ENCODE assay signal across 9 mouse cellular contexts in the genomic region with DNA sequence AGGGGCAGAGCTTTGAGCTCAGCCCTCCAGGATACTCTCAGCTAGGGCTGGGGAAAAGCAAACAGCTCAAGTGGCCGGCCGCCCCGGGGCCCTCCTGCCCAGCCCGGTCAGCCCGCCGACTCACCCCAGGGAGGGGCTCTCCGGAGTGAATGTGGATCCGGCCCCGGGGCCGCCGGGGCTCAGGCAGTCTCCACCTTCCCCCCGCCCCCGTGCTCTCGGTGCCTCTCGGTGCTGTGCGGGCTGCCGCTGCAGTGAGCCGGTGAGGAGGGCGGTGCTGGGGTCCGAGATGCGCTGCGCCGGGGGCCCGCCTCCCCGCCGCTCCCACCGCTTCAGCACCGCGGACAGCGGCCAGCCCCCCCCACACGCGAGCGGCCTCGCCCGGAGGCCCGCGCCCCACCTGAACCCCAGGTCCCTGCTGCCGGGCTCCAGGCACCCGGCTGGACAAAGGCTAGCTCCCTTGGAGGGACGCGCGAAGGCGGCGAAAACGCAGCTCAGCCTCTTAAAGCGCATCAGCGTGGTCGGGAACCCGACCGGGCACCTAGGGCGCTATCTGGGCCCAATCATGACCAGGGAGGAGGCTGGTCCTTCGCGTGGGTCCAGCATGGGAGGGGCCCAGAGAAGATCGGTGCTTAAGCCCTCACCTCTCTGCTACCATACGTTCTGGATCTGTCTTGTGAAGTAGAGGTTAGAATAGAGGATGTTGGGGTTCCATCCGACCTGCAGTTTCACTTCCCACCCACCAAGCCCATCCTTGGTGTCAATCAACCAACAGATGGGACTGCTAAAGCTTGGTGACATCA.
DNase-seq lines count a peak whose midpoint lies in the region; ATAC-seq and TF ChIP-seq lines count a peak whose summit lies in the region.
"Had no signal": no experiment of that assay in that cellular context is flagged by ENCODE, and none has a peak within 500 bp of the region (broad histone marks: within the 10 kb centered on the region; RNA-seq: fewer than 3 reads in every experiment).

No protein-coding gene starts in this region.

- H3K27me3 ChIP-seq in heart, embryonic 11.5 days (ENCODE audit: control insufficient read depth, insufficient read depth, low read length): peaks cover 48% of the 10 kb centered on the region
- H3K27me3 ChIP-seq in liver, embryonic 13.5 days: peaks cover 40% of the 10 kb centered on the region
- H3K27me3 ChIP-seq in neural tube, embryonic 15.5 days (replicated peaks): peaks cover 11% of the 10 kb centered on the region; the same call in 1 of the 2 replicates

- no peak for TF ChIP-seq CTCF in cortical plate, adult 2 months (IDR thresholded peaks at IDR 0.05; ENCODE audit: extremely low read depth, insufficient read depth, low read length)

- no peaks in the 10 kb centered on the region for H3K9me3 ChIP-seq in heart, embryonic 11.5 days (replicated peaks; ENCODE audit: control insufficient read depth, low read length)
- H3K9me3 ChIP-seq in ES-E14 (ENCODE audit: control insufficient read depth, insufficient read depth, low read depth, low read length): no peaks in the 10 kb centered on the region
- H3K9me3 ChIP-seq in liver, embryonic 13.5 days (replicated peaks): no peaks in the 10 kb centered on the region
- H3K9me3 ChIP-seq in neural tube, embryonic 15.5 days (replicated peaks): no peaks in the 10 kb centered on the region
- H3K9me3 ChIP-seq: G1E had no signal

- H3K4me1 ChIP-seq in heart, embryonic 11.5 days (ENCODE audit: control insufficient read depth, insufficient read depth, low read length): peaks cover 6% of the 10 kb centered on the region; the same call in 1 of the 2 replicates
- H3K4me1 ChIP-seq in ES-E14 (ENCODE audit: control insufficient read depth in 2 of 2, insufficient read depth in 2 of 2, low read length in 2 of 2, poor library complexity in 1 of 2): 0 out of 4 replicates have a peak, but pooled peaks cover 0 to 2% of the 10 kb centered on the region in 2 experiments
- no peaks in the 10 kb centered on the region for H3K4me1 ChIP-seq in cortical plate, adult 2 months (ENCODE audit: control insufficient read depth, insufficient read depth, low read length)
- peaks cover 4% of the 10 kb centered on the region; the same call in 1 of the 2 replicates for H3K4me1 ChIP-seq in liver, embryonic 13.5 days (replicated peaks)
- peaks cover 19% of the 10 kb centered on the region for H3K4me1 ChIP-seq in neural tube, embryonic 15.5 days

- no peak; the same call in 1 of the 2 replicates for ATAC-seq in heart, embryonic 11.5 days (replicated peaks; ENCODE audit: insufficient number of reproducible peaks, low FRiP score, low TSS enrichment)
- peak; percentile 36 to 37; a peak in 2 of 4 replicates for ATAC-seq in hematopoietic stem cell, adult 5-6 weeks (replicated peaks in 1 of 2; ENCODE audit: insufficient read depth in 1 of 2, low FRiP score in 2 of 2, low TSS enrichment in 1 of 2, low read depth in 1 of 2, poor library complexity in 2 of 2, severe bottlenecking in 2 of 2)
- no peak for ATAC-seq in liver, embryonic 13.5 days (ENCODE audit: low read depth)
- peak; percentile 77 for ATAC-seq in neural tube, embryonic 15.5 days (ENCODE audit: low FRiP score)

- intact Hi-C loops in heart, postnatal 25 days (cut with DNase I): no loop called here

- in situ Hi-C loops in ES-E14 (cut with MboI; ENCODE audit: low sequenced_read_pairs in 2 of 2, unreplicated experiment in 2 of 2): no loop called here

- TF ChIP-seq POLR2A in cortical plate, adult 2 months (IDR thresholded peaks at IDR 0.05; ENCODE audit: extremely low read depth, insufficient read depth, low read length): 0 out of 2 replicates have a peak, but pooled peaks have one; percentile 17

- H3K9ac ChIP-seq in heart, embryonic 11.5 days (ENCODE audit: low read depth, low read length): no peak overlapping the region
- no peak overlapping the region for H3K9ac ChIP-seq in ES-E14 (ENCODE audit: insufficient read depth, low read depth, low read length, poor library complexity, severe bottlenecking)
- no peak overlapping the region for H3K9ac ChIP-seq in liver, embryonic 13.5 days
- H3K9ac ChIP-seq in neural tube, embryonic 15.5 days (replicated peaks): peak overlapping the region; percentile 69

- H3K4me3 ChIP-seq in heart, embryonic 11.5 days (ENCODE audit: low read depth, low read length): peak overlapping the region; percentile 26
- peak overlapping the region; percentile 54 to 69 for H3K4me3 ChIP-seq in ES-E14 (ENCODE audit: insufficient read depth in 1 of 2, low read depth in 1 of 2, low read length in 2 of 2, poor library complexity in 1 of 2, severe bottlenecking in 1 of 2)
- peak overlapping the region; percentile 89 for H3K4me3 ChIP-seq in cortical plate, adult 2 months (ENCODE audit: insufficient read depth, low read length)
- peak overlapping the region; percentile 26; the same call in 1 of the 2 replicates for H3K4me3 ChIP-seq in liver, embryonic 13.5 days (replicated peaks)
- peak overlapping the region; percentile 53 for H3K4me3 ChIP-seq in neural tube, embryonic 15.5 days (replicated peaks)

- H3K27ac ChIP-seq in heart, embryonic 11.5 days (ENCODE audit: low read depth, low read length): no peak overlapping the region
- no peak overlapping the region for H3K27ac ChIP-seq in ES-E14 (ENCODE audit: insufficient read depth, low read depth, low read length, poor library complexity, severe bottlenecking)
- H3K27ac ChIP-seq in cortical plate, adult 2 months (ENCODE audit: insufficient read depth, low read length): peak overlapping the region; percentile 63
- H3K27ac ChIP-seq in liver, embryonic 13.5 days: no peak overlapping the region
- peak overlapping the region; percentile 77 for H3K27ac ChIP-seq in neural tube, embryonic 15.5 days (replicated peaks)

- H3K4me2 ChIP-seq in heart, embryonic 11.5 days: peak overlapping the region; percentile 59
- peak overlapping the region; percentile 44 for H3K4me2 ChIP-seq in liver, embryonic 13.5 days
- H3K4me2 ChIP-seq in neural tube, embryonic 15.5 days: peak overlapping the region; percentile 87

- no peak for DNase-seq in heart, postnatal 25 days (ENCODE audit: low spot score)
- no peak for DNase-seq in ES-E14 (ENCODE audit: low read depth, low spot score)
- no peak for DNase-seq in liver, embryonic 13.5 days
- DNase-seq in c-Kit-positive CD71-positive TER-119-positive erythroid progenitor cells, embryonic 14.5 days (ENCODE audit: low spot score): no peak

- H3K36me3 ChIP-seq in heart, embryonic 11.5 days (ENCODE audit: control insufficient read depth, insufficient read depth, low read length): no peaks in the 10 kb centered on the region
- no peaks in the 10 kb centered on the region for H3K36me3 ChIP-seq in ES-E14 (ENCODE audit: control insufficient read depth, insufficient read depth, low read length, poor library complexity, severe bottlenecking)
- no peaks in the 10 kb centered on the region for H3K36me3 ChIP-seq in liver, embryonic 13.5 days
- no peaks in the 10 kb centered on the region for H3K36me3 ChIP-seq in neural tube, embryonic 15.5 days
- H3K36me3 ChIP-seq: G1E had no signal

- WGBS in heart, embryonic 11.5 days (ENCODE audit: insufficient replicate concordance): 2% methylated on average over 51 of the region's 56 CpGs
- WGBS in liver, embryonic 13.5 days (ENCODE audit: insufficient replicate concordance): 2% methylated on average over 49 of the region's 56 CpGs
- 2% methylated on average over 56 of the region's 56 CpGs for WGBS in neural tube, embryonic 15.5 days

TF ChIP-seq in ES-E14, 5 proteins besides CTCF, POLR2A, EP300 and RAD21:
- no peak for TF ChIP-seq HCFC1 (IDR thresholded peaks at IDR 0.05; ENCODE audit: borderline replicate concordance, insufficient read depth, low read length)

Comparison
In these comparisons a context has a peak if more than half of its experiments do, and no peak if none do; other contexts are left out.
1. ATAC-seq: peak in hematopoietic stem cell, adult 5-6 weeks (2 of 2) and neural tube, embryonic 15.5 days (single experiment); none in heart, embryonic 11.5 days (single experiment) and liver, embryonic 13.5 days (single experiment).
2. H3K27ac ChIP-seq: peak in cortical plate, adult 2 months (single experiment) and neural tube, embryonic 15.5 days (single experiment); none in heart, embryonic 11.5 days (single experiment), ES-E14 (single experiment) and liver, embryonic 13.5 days (single experiment).
3. H3K4me3 ChIP-seq: peak in every context shown above with its lines; median percentile 89 in cortical plate, adult 2 months; 62 in ES-E14; 53 in neural tube, embryonic 15.5 days; 26 in heart, embryonic 11.5 days; 26 in liver, embryonic 13.5 days.
4. Peak in every context shown above with its lines, with median percentiles within 50 percentile points of each other: H3K4me2 ChIP-seq.